Mouse (Mus musculus): ENCODE measurements at regions not wholly inside any gene's neighbourhood (a gene's known extent, or its start where the extent isn't known, plus 50 kb on each side); places are given as distances from the start of the nearest gene placed in this dataset.

- Histone ChIP-seq H3K4me1 (ENCODE audit: control insufficient read depth in 1 of 2, insufficient read depth in 2 of 2) (no peaks in the 10 kb centered on the region), H3K9ac (ENCODE audit: insufficient read depth, low read depth) (no peak overlapping the region), H3K36me3 (replicated peaks in 1 of 2; ENCODE audit: control insufficient read depth in 1 of 2, insufficient read depth in 1 of 2, low read length in 1 of 2) (no peaks in the 10 kb centered on the region), H3K27me3 (replicated peaks) (no peaks in the 10 kb centered on the region), H3K9me3 (replicated peaks; ENCODE audit: low read length) (peaks cover 26% of the 10 kb centered on the region), H3K27ac (ENCODE audit: insufficient read depth, low read depth) (no peak overlapping the region), H3K4me3 (replicated peaks in 1 of 3; ENCODE audit: low read depth in 2 of 3, low read length in 2 of 3, poor library complexity in 1 of 3) (no peak overlapping the region), H3K4me2 (ENCODE audit: insufficient read depth, low read depth, poor library complexity, severe bottlenecking) (no peak overlapping the region), H3K79me2 (replicated peaks; ENCODE audit: control insufficient read depth, extremely low read depth, insufficient read depth, poor library complexity, severe bottlenecking) (no peaks in the 10 kb centered on the region)
- dilution Hi-C loops (cut with MboI; ENCODE audit: extremely low pct_ligation_motif_present, extremely low pct_unique_long_range_greater_than_20kb, low sequenced_read_pairs) (no loop called here), in situ Hi-C loops (cut with MboI; ENCODE audit: low pct_ligation_motif_present, low pct_unique_long_range_greater_than_20kb, low sequenced_read_pairs) (no loop called here)
- no peak for TF ChIP-seq JUN (IDR thresholded peaks at IDR 0.05; ENCODE audit: insufficient read depth, low read depth, low read length)
- no peak for TF ChIP-seq MAFK (IDR thresholded peaks at IDR 0.05; ENCODE audit: insufficient replicate concordance, low read length)
- no peak for TF ChIP-seq UBTF (IDR thresholded peaks at IDR 0.05; ENCODE audit: low read depth, low read length)
- DNase-seq (ENCODE audit: extremely low read depth): no peak
Measured at GRCm38 (mm10) chr14:105823129-105823528, 73.5 kb downstream of the Spry2 start.

- Histone ChIP-seq H3K27me3 (replicated peaks) (no peaks in the 10 kb centered on the region), H3K27ac (ENCODE audit: insufficient read depth, low read depth) (no peak overlapping the region), H3K9ac (ENCODE audit: insufficient read depth, low read depth) (no peak overlapping the region), H3K79me2 (replicated peaks; ENCODE audit: control insufficient read depth, extremely low read depth, insufficient read depth, poor library complexity, severe bottlenecking) (no peaks in the 10 kb centered on the region), H3K4me2 (ENCODE audit: insufficient read depth, low read depth, poor library complexity, severe bottlenecking) (no peak overlapping the region), H3K36me3 (replicated peaks in 1 of 2; ENCODE audit: control insufficient read depth in 1 of 2, insufficient read depth in 1 of 2, low read length in 1 of 2) (no peaks in the 10 kb centered on the region), H3K9me3 (replicated peaks; ENCODE audit: low read length) (peaks cover 29% of the 10 kb centered on the region), H3K4me3 (replicated peaks in 1 of 3; ENCODE audit: low read depth in 2 of 3, low read length in 2 of 3, poor library complexity in 1 of 3) (no peak overlapping the region), H3K4me1 (ENCODE audit: control insufficient read depth in 1 of 2, insufficient read depth in 2 of 2) (no peaks in the 10 kb centered on the region)
- TF ChIP-seq EP300 (IDR thresholded peaks at IDR 0.05; ENCODE audit: low read length) (no peak), MXI1 (IDR thresholded peaks at IDR 0.05; ENCODE audit: low read depth, low read length) (no peak), BHLHE40 (IDR thresholded peaks at IDR 0.05; ENCODE audit: low read depth, low read length) (no peak), MAX (IDR thresholded peaks at IDR 0.05; ENCODE audit: low read length) (no peak), ETS1 (conservative IDR thresholded peaks at IDR 0.05; ENCODE audit: low read depth, low read length) (no peak), ELF1 (IDR thresholded peaks at IDR 0.05; ENCODE audit: low read depth, low read length) (no peak), GABPA (IDR thresholded peaks at IDR 0.05; ENCODE audit: insufficient replicate concordance, low read depth, low read length) (no peak), RAD21 (IDR thresholded peaks at IDR 0.05; ENCODE audit: low read depth, low read length) (no peak), ZKSCAN1 (IDR thresholded peaks at IDR 0.05; ENCODE audit: borderline replicate concordance, low read depth, low read length) (no peak), ZNF384 (IDR thresholded peaks at IDR 0.05; ENCODE audit: low read depth, low read length) (no peak), SMC3 (IDR thresholded peaks at IDR 0.05; ENCODE audit: low read depth, low read length) (no peak), HCFC1 (IDR thresholded peaks at IDR 0.05; ENCODE audit: low read depth, low read length) (no peak)
- dilution Hi-C loops (cut with MboI; ENCODE audit: extremely low pct_ligation_motif_present, extremely low pct_unique_long_range_greater_than_20kb, low sequenced_read_pairs): no loop called here
- no peak for DNase-seq (ENCODE audit: extremely low read depth)
- in situ Hi-C loops (cut with MboI; ENCODE audit: low pct_ligation_motif_present, low pct_unique_long_range_greater_than_20kb, low sequenced_read_pairs): no loop called here
Measured at GRCm38 (mm10) chr14:105822653-105823052, 74.0 kb downstream of the Spry2 start.

DNA sequence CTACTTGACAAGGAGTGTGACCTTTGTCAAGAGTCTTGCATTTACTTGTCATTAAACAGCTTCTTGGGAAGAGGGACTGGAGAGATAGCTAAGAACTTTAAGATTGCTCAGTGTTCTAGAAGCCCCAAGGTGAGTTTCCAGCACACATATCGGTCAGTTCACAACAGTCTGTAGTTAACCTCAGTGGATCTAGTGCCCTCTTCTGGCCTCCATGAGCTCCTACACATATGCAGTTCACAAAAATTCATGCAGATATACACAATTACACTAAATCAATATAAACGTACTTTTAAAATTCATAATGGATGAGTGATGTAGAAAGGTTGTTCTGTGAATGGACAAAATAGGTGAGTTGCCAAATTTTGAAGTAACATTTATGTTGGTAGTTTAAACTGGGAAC lies 77.1 kb downstream of the Spry2 start:
- dilution Hi-C loops (cut with MboI; ENCODE audit: extremely low pct_ligation_motif_present, extremely low pct_unique_long_range_greater_than_20kb, low sequenced_read_pairs) (no loop called here), in situ Hi-C loops (cut with MboI; ENCODE audit: low pct_ligation_motif_present, low pct_unique_long_range_greater_than_20kb, low sequenced_read_pairs) (no loop called here)
- H3K9ac ChIP-seq (ENCODE audit: insufficient read depth, low read depth): no peak overlapping the region
- no peak for DNase-seq (ENCODE audit: extremely low read depth)
- H3K4me2 ChIP-seq (ENCODE audit: insufficient read depth, low read depth, poor library complexity, severe bottlenecking): no peak overlapping the region
- no peaks in the 10 kb centered on the region for H3K4me1 ChIP-seq (ENCODE audit: control insufficient read depth in 1 of 2, insufficient read depth in 2 of 2)
- H3K9me3 ChIP-seq (replicated peaks; ENCODE audit: low read length): peaks cover 24% of the 10 kb centered on the region
- H3K4me3 ChIP-seq (replicated peaks in 1 of 3; ENCODE audit: low read depth in 2 of 3, low read length in 2 of 3, poor library complexity in 1 of 3): no peak overlapping the region
- H3K27me3 ChIP-seq (replicated peaks): no peaks in the 10 kb centered on the region
- TF ChIP-seq ZKSCAN1 (IDR thresholded peaks at IDR 0.05; ENCODE audit: borderline replicate concordance, low read depth, low read length) (no peak), EP300 (IDR thresholded peaks at IDR 0.05; ENCODE audit: low read length) (no peak), PAX5 (IDR thresholded peaks at IDR 0.05; ENCODE audit: low read length) (no peak), E2F4 (IDR thresholded peaks at IDR 0.05; ENCODE audit: insufficient replicate concordance, low read depth, low read length) (no peak), CHD2 (IDR thresholded peaks at IDR 0.05; ENCODE audit: low read length) (no peak), TCF12 (IDR thresholded peaks at IDR 0.05; ENCODE audit: low read depth, low read length) (no peak), ZNF384 (IDR thresholded peaks at IDR 0.05; ENCODE audit: low read depth, low read length) (no peak)
- H3K36me3 ChIP-seq (replicated peaks in 1 of 2; ENCODE audit: control insufficient read depth in 1 of 2, insufficient read depth in 1 of 2, low read length in 1 of 2): no peaks in the 10 kb centered on the region
- no peak overlapping the region for H3K27ac ChIP-seq (ENCODE audit: insufficient read depth, low read depth)
- no peaks in the 10 kb centered on the region for H3K79me2 ChIP-seq (replicated peaks; ENCODE audit: control insufficient read depth, extremely low read depth, insufficient read depth, poor library complexity, severe bottlenecking)

Measured in CH12.LX (cell line).